In the genomic region with DNA sequence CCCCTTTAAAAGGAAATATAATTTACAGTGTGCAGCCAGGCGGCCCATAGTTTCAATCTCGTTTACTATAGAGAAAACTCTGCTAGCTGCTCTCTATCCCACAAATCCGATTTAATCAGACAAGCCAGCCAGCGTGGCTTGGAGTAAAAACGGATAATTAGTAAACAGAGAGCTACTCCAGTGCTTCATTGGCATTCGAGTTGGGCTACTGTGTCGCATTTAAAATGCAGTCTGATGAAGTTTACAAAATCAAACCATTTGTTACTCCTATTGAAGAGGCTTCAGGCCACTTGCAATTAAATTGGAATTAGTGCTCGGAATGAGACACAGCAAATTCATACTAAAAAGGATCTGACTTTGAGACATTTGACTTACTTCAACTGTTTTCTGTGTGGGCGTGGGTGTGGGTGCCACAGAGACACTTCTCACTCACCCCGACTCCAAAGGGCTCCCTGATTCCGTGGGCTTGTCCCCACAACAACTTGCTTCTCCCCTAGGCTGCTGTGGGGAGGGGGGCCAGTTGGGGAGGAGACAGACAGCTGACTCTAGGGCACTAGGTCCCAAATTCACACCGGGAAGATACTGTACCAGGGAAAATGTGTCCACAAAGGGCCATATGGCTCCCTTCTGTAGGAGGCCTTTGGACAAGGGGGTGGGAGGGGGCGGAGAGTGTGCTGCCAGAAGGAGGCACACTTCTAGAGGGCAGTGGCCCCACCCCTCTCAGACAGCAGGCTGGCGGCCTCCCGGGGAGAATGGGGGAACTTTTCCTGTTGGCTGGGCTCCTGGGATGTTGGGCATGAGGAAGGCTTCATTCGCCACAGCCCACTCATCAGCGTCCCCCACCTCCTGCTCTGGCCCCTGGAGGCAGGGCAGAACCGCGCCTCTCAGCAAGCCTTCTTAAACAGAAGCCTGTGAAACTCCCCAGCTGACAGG, we compare ENCODE assay signal across 8 mouse cellular contexts.
DNase-seq lines count a peak whose midpoint lies in the region; ATAC-seq lines count a peak whose summit lies in the region.

No protein-coding gene starts in this region.

- 46% methylated on average over 19 of the region's 19 CpGs for WGBS in heart, embryonic 16.5 days
- WGBS in neural tube, embryonic 15.5 days: 6% methylated on average over 19 of the region's 19 CpGs

- peak; percentile 39 for DNase-seq in gastrocnemius, postnatal 25 days
- no peak for DNase-seq in gastrocnemius, postnatal 14 days
- DNase-seq in cerebellum, postnatal 25 days: peak; percentile 75 to 77
- DNase-seq in left cerebral cortex, postnatal 4 days: peak; percentile 90
- DNase-seq in spleen, postnatal 14 days (ENCODE audit: low spot score in 2 of 2): no peak
- DNase-seq in thymus, adult 18-20 months: no peak

- H3K36me3 ChIP-seq in heart, embryonic 16.5 days (ENCODE audit: control insufficient read depth, insufficient read depth): no peaks in the 10 kb centered on the region
- no peaks in the 10 kb centered on the region for H3K36me3 ChIP-seq in neural tube, embryonic 15.5 days

- no peaks in the 10 kb centered on the region for H3K27me3 ChIP-seq in heart, embryonic 16.5 days (ENCODE audit: control insufficient read depth, insufficient read depth, low read length)
- H3K27me3 ChIP-seq in neural tube, embryonic 15.5 days (replicated peaks): 0 out of 2 replicates have a peak, but pooled peaks cover 5% of the 10 kb centered on the region

- H3K9ac ChIP-seq in heart, embryonic 16.5 days (ENCODE audit: low read length): no peak overlapping the region
- no peak overlapping the region; the same call in 1 of the 2 replicates for H3K9ac ChIP-seq in neural tube, embryonic 15.5 days (replicated peaks)

- no peak overlapping the region for H3K27ac ChIP-seq in heart, embryonic 16.5 days (ENCODE audit: low read length)
- peak overlapping the region; percentile 71 for H3K27ac ChIP-seq in neural tube, embryonic 15.5 days (replicated peaks)

- no peak overlapping the region for H3K4me3 ChIP-seq in heart, embryonic 16.5 days (ENCODE audit: low read length)
- no peak overlapping the region for H3K4me3 ChIP-seq in neural tube, embryonic 15.5 days (replicated peaks)

- H3K9me3 ChIP-seq in heart, embryonic 16.5 days (replicated peaks; ENCODE audit: control insufficient read depth, low read length): no peaks in the 10 kb centered on the region
- no peaks in the 10 kb centered on the region for H3K9me3 ChIP-seq in neural tube, embryonic 15.5 days (replicated peaks)

- H3K4me1 ChIP-seq in heart, embryonic 16.5 days (ENCODE audit: control insufficient read depth, insufficient read depth, low read length): peaks cover 13% of the 10 kb centered on the region
- peaks cover 46% of the 10 kb centered on the region for H3K4me1 ChIP-seq in neural tube, embryonic 15.5 days

- peak; percentile 23; the same call in 1 of the 2 replicates for ATAC-seq in heart, embryonic 16.5 days (replicated peaks; ENCODE audit: extremely low read depth, insufficient read depth, low FRiP score)
- ATAC-seq in neural tube, embryonic 15.5 days (ENCODE audit: low FRiP score): peak; percentile 73

- no peak overlapping the region for H3K4me2 ChIP-seq in heart, embryonic 16.5 days (ENCODE audit: low read depth, low read length)
- peak overlapping the region; percentile 9; the same call in 1 of the 2 replicates for H3K4me2 ChIP-seq in neural tube, embryonic 15.5 days

- intact Hi-C loops in gastrocnemius, postnatal 14 days (cut with DNase I; ENCODE audit: low total_unique reads): no loop called here
- intact Hi-C loops in left cerebral cortex, postnatal 4 days (cut with DNase I): no loop called here

Comparison
In these comparisons a context has a peak if more than half of its experiments do, and no peak if none do; other contexts are left out.
1. DNase-seq: peak in gastrocnemius, postnatal 25 days (single experiment), cerebellum, postnatal 25 days (2 of 2) and left cerebral cortex, postnatal 4 days (single experiment); none in gastrocnemius, postnatal 14 days (single experiment), spleen, postnatal 14 days (0 of 2) and thymus, adult 18-20 months (0 of 2).